Mouse (Mus musculus) activated CD4-positive, CD25-positive, alpha-beta regulatory T cell, adult 4 months (primary cell): ENCODE data around the gene Gm4131. TPM values are rescaled to one million over a fixed set of nuclear protein-coding genes. Genes with fewer than 3 reads are reported as not detected.

Experiments used
- ATAC-seq: one replicate; pipeline ENCODE4 v1.8.0; 2017
- polyA plus RNA-seq, 2 experiments: library from polyadenylated mRNA; unstranded; fragments of 100-300 nt; shearing (Covaris generic); gene quantifications; one replicate each; pipeline ENCODE4 v1.2.1; 2017

The Gm4131 gene
- polyA plus RNA-seq, 2 experiments from 2014 or later: not detected

GRCm38 (mm10) chr14:62546746-62547145 lies 20.0 kb downstream of the Gm4131 start:
- no peak for ATAC-seq

- no peak for ATAC-seq
Measured at GRCm38 (mm10) chr14:62546296-62546695, 20.4 kb downstream of the Gm4131 start.

GRCm38 (mm10) chr14:62541751-62542150 lies 25.0 kb downstream of the Gm4131 start:
- no peak for ATAC-seq

GRCm38 (mm10) chr14:62539834-62540233 lies 26.9 kb downstream of the Gm4131 start:
- no peak for ATAC-seq

GRCm38 (mm10) chr14:62536988-62537387 lies 29.7 kb downstream of the Gm4131 start:
- ATAC-seq: no peak

- ATAC-seq: no peak
Measured at GRCm38 (mm10) chr14:62536127-62536526, 30.6 kb downstream of the Gm4131 start.

- no peak for ATAC-seq
Measured at GRCm38 (mm10) chr14:62530951-62531350, 35.8 kb downstream of the Gm4131 start.

GRCm38 (mm10) chr14:62512845-62513244 lies 53.9 kb downstream of the Gm4131 start:
- no peak for ATAC-seq

GRCm38 (mm10) chr14:62509350-62509749 lies 57.4 kb downstream of the Gm4131 start:
- ATAC-seq: no peak

GRCm38 (mm10) chr14:62506261-62506660 lies 60.5 kb downstream of the Gm4131 start:
- ATAC-seq: no peak

- ATAC-seq: no peak
Measured at GRCm38 (mm10) chr14:62497391-62497790, 69.3 kb downstream of the Gm4131 start.

GRCm38 (mm10) chr14:62496501-62496900 lies 70.2 kb downstream of the Gm4131 start:
- no peak for ATAC-seq

- no peak for ATAC-seq
Measured at GRCm38 (mm10) chr14:62493456-62493855, 73.3 kb downstream of the Gm4131 start.

- ATAC-seq: no peak
Measured at GRCm38 (mm10) chr14:62492196-62492850, 74.4 kb downstream of the Gm4131 start.

GRCm38 (mm10) chr14:62488270-62488669 lies 78.5 kb downstream of the Gm4131 start:
- no peak for ATAC-seq

GRCm38 (mm10) chr14:62481381-62481780 lies 85.3 kb downstream of the Gm4131 start:
- ATAC-seq: no peak

GRCm38 (mm10) chr14:62479395-62479794 lies 87.3 kb downstream of the Gm4131 start:
- no peak for ATAC-seq

GRCm38 (mm10) chr14:62474481-62474880 lies 92.2 kb downstream of the Gm4131 start:
- no peak for ATAC-seq

- no peak for ATAC-seq
Measured at GRCm38 (mm10) chr14:62472061-62472460, 94.7 kb downstream of the Gm4131 start.

- ATAC-seq: no peak
Measured at GRCm38 (mm10) chr14:62468753-62469125, 98.0 kb downstream of the Gm4131 start.

- ATAC-seq: no peak
Measured at GRCm38 (mm10) chr14:62468119-62468752, 98.5 kb downstream of the Gm4131 start.

GRCm38 (mm10) chr14:62464966-62465365 lies 101.8 kb downstream of the Gm4131 start:
- no peak for ATAC-seq

- ATAC-seq: no peak
Measured at GRCm38 (mm10) chr14:62459541-62459940, 107.2 kb downstream of the Gm4131 start.

GRCm38 (mm10) chr14:62457420-62458181 lies 109.1 kb downstream of the Gm4131 start:
- ATAC-seq: peak; percentile 49
